Mouse (Mus musculus) right cerebral cortex, postnatal 10 days (tissue): ENCODE results near the gene Kdm2b.

Experiments used
- DNase-seq, 2 experiments: peaks; one replicate each; pipeline ENCODE4 v3.0.0; 2021; ENCODE audit warnings: low spot score in 2 of 2

Kdm2b gene

GRCm38 (mm10) chr5:122989551-122990330 is at the start of gene Kdm2b:
TSS of gene Kdm2b (minus strand) at chr5:122989823.
- DNase-seq, result no peak

- peak in 1 of 2 experiments; percentile 57 for DNase-seq
These were observed 49.6 kb upstream of the Kdm2b start for GRCm38 (mm10) chr5:123039120-123039752.

- DNase-seq, result no peak
These were observed 48.5 kb upstream of the Kdm2b start for GRCm38 (mm10) chr5:123038115-123038514.

GRCm38 (mm10) chr5:123035564-123035963 is 45.9 kb upstream of the Kdm2b start:
- no peak for DNase-seq

- no peak for DNase-seq
These were observed 45.5 kb upstream of the Kdm2b start for GRCm38 (mm10) chr5:123035089-123035488.

GRCm38 (mm10) chr5:123033646-123034160 is 44.1 kb upstream of the Kdm2b start:
- no peak for DNase-seq

GRCm38 (mm10) chr5:123031312-123031711 is 41.7 kb upstream of the Kdm2b start:
- DNase-seq, result no peak

- DNase-seq, result peak; percentile 57 to 59
These were observed 40.1 kb upstream of the Kdm2b start for GRCm38 (mm10) chr5:123029729-123030128.

- peak; percentile 51 to 56 for DNase-seq
These were observed 37.8 kb upstream of the Kdm2b start for GRCm38 (mm10) chr5:123027436-123027835.

GRCm38 (mm10) chr5:123026414-123026813 is 36.8 kb upstream of the Kdm2b start:
- DNase-seq, result no peak

GRCm38 (mm10) chr5:123024965-123025573 is 35.4 kb upstream of the Kdm2b start:
- peak; percentile 45 to 49 for DNase-seq

GRCm38 (mm10) chr5:123024312-123024711 is 34.7 kb upstream of the Kdm2b start:
- DNase-seq, result no peak

- no peak for DNase-seq
These were observed 33.4 kb upstream of the Kdm2b start for GRCm38 (mm10) chr5:123023049-123023448.

- no peak for DNase-seq
These were observed 31.8 kb upstream of the Kdm2b start for GRCm38 (mm10) chr5:123021438-123021837.

- DNase-seq, result no peak
These were observed 30.8 kb upstream of the Kdm2b start for GRCm38 (mm10) chr5:123020426-123020825.

- DNase-seq, result peak; percentile 50 to 71
These were observed 29.9 kb upstream of the Kdm2b start for GRCm38 (mm10) chr5:123019336-123020016.

GRCm38 (mm10) chr5:123017504-123017903 is 27.9 kb upstream of the Kdm2b start:
- no peak for DNase-seq

- no peak for DNase-seq
These were observed 26.3 kb upstream of the Kdm2b start for GRCm38 (mm10) chr5:123015915-123016314.

- DNase-seq, result peak; percentile 98
These were observed 25.4 kb upstream of the Kdm2b start, which contains the start of gene Orai1 for GRCm38 (mm10) chr5:123014753-123015701. TSS of gene Orai1 (plus strand) at chr5:123015074.

- peak; percentile 80 to 86 for DNase-seq
These were observed 24.1 kb upstream of the Kdm2b start for GRCm38 (mm10) chr5:123013599-123014315.
